Mouse (Mus musculus) liver, embryonic 14.5 days (tissue): Measurements from ENCODE around the gene Ccdc13.

Experiments
- CTCF ChIP-seq: IDR thresholded peaks from 2 replicates; pipeline ENCODE4 v1.5.1; 2016; ENCODE audit warnings: antibody characterized with exemption, low read depth, control low read depth
- EP300 ChIP-seq: IDR thresholded peaks from 2 replicates; pipeline ENCODE4 v1.6.1; 2016; ENCODE audit warnings: antibody characterized with exemption, low read depth

GRCm38 (mm10) chr9:121847842-121848241 is 8.6 kb upstream of the Ccdc13 start:
- TF ChIP-seq CTCF (no peak), EP300 (no peak)
